Mouse (Mus musculus) cortical plate, adult 2 months (tissue): Measurements from ENCODE around the gene 1700003E16Rik. TPM values are rescaled to one million over a fixed set of nuclear protein-coding genes. Genes with fewer than 3 reads are reported as not detected.
A peak's percentile ranks its signal among the peaks of the same experiment; 100 is the strongest.

Source experiments
- H3K27ac ChIP-seq: fragments of 200-500 bp; 2 replicates; pipeline ENCODE4 v1.5.1; 2012; ENCODE audit warnings: low read length, control low read depth, inconsistent platforms; ENCODE audit not compliant: insufficient read depth
- H3K4me1 ChIP-seq: fragments of 200-500 bp; 2 replicates; pipeline ENCODE4 v1.6.1; 2011; ENCODE audit warnings: low read length; ENCODE audit not compliant: control insufficient read depth, insufficient read depth
- H3K4me3 ChIP-seq: fragments of 200-500 bp; 2 replicates; pipeline ENCODE4 v1.5.1; 2011; ENCODE audit warnings: mild to moderate bottlenecking, low read length, control low read depth; ENCODE audit not compliant: insufficient read depth
- CTCF ChIP-seq: fragments of 200-500 bp; IDR thresholded peaks from 2 replicates; pipeline ENCODE4 v1.5.1; 2011; ENCODE audit warnings: mild to moderate bottlenecking, control low read depth, low read length; ENCODE audit not compliant: insufficient read depth; ENCODE audit errors: extremely low read depth
- POLR2A ChIP-seq: fragments of 200-500 bp; IDR thresholded peaks from 2 replicates; pipeline ENCODE4 v1.6.1; 2011; ENCODE audit warnings: mild to moderate bottlenecking, low read length, control low read depth; ENCODE audit not compliant: insufficient read depth; ENCODE audit errors: extremely low read depth
- polyA plus RNA-seq: library from polyadenylated mRNA; depleted of rRNA; stranded (reverse); fragments of >200 nt; gene quantifications from 2 replicates; pipeline ENCODE4 v1.2.3, GENCODE M21; 2012

The 1700003E16Rik gene
- polyA plus RNA-seq, 1 experiment: 29.7 TPM

- no peak overlapping the region for H3K4me3 ChIP-seq
- H3K4me1 ChIP-seq: peaks cover 11% of the 10 kb centered on the region; the same call in 1 of the 2 replicates
- H3K27ac ChIP-seq: no peak overlapping the region
- TF ChIP-seq POLR2A (no peak), CTCF (no peak)
Observed at GRCm38 (mm10) chr6:83169872-83170271, 13.7 kb downstream of the 1700003E16Rik start.

- H3K4me3 ChIP-seq: peak overlapping the region; percentile 49
- TF ChIP-seq POLR2A: no peak
- TF ChIP-seq CTCF: no peak
Observed at GRCm38 (mm10) chr6:83171063-83171462, 14.9 kb downstream of the 1700003E16Rik start.

GRCm38 (mm10) chr6:83172240-83172920 is 16.2 kb downstream of the 1700003E16Rik start:
- Histone ChIP-seq H3K4me3 (peak overlapping the region; percentile 49), H3K4me1 (peaks cover 13% of the 10 kb centered on the region; the same call in 1 of the 2 replicates), H3K27ac (peak overlapping the region; percentile 69)
- TF ChIP-seq CTCF (no peak), POLR2A (peak; percentile 95)

More at GRCm38 (mm10) chr6:83171063-83171462, 14.9 kb downstream of the 1700003E16Rik start:
- Histone ChIP-seq H3K4me1 (peaks cover 11% of the 10 kb centered on the region; the same call in 1 of the 2 replicates), H3K27ac (no peak overlapping the region)

DNA sequence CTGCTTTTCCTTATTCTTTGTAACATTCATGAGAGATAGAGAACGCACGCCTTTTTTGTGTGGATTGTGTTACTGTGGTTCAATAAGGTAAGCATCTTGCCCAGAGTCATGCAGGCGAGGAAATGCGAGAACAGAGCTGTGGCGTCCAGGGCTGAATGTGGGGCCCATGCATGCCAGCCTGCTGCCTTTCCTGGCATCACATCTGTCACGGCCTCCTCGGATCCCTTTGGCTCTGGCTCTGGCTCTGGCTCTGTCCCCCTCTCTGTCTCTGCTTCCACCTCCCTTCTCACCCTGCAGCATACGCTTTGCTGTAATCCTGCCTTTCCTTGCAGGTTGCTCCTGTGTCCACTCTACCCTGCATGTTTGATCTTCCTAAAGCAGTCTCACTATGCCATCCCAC is 19.8 kb downstream of the 1700003E16Rik start:
- no peak overlapping the region for H3K4me3 ChIP-seq
- H3K27ac ChIP-seq: no peak overlapping the region
- H3K4me1 ChIP-seq: peaks cover 6% of the 10 kb centered on the region; the same call in 1 of the 2 replicates
- no peak for TF ChIP-seq CTCF
- no peak for TF ChIP-seq POLR2A

DNA sequence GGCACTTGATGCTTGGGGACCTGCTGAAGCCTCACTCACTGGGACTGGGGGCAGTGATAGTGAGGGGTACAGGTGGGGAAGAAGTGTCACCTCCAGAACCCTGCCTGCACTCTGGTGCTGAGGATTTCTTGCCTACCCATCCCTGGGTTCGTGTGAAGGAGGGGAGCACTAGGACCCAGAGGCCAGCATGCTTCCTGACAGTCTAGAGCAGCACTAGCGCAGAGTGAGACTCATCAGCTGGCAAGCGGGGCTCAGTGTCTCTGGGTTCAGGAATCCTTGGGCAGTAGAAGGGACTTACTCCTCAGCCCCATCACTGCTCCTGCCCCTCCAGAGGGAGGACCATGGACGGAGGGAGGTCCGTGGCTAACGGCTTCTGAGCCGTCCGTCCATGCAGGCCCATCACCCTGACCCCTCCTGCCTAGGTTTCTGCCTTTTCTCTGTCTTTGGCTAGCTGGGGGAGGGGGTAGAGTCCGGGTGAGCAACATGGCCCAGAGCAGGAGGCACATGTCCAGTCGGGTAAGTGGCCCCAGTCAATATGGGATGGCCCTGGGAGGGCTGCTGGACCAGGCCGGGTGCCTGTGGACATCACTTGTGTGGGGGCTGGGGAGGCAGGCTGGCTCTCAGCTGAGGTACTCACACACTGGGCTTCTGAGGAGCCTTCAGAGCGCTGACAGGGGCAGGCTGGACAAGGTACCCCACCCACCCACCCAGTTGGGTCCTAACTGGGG is 23.4 kb downstream of the 1700003E16Rik start:
- Histone ChIP-seq H3K4me3 (peak overlapping the region; percentile 92), H3K27ac (peak overlapping the region; percentile 53), H3K4me1 (peaks cover 4% of the 10 kb centered on the region; the same call in 1 of the 2 replicates)
- no peak for TF ChIP-seq CTCF
- TF ChIP-seq POLR2A: peak; percentile 87

- no peak overlapping the region for H3K27ac ChIP-seq
- H3K4me1 ChIP-seq: peaks cover 4% of the 10 kb centered on the region; the same call in 1 of the 2 replicates
- no peak for TF ChIP-seq CTCF
- TF ChIP-seq POLR2A: no peak
- H3K4me3 ChIP-seq: peak overlapping the region; percentile 92
Observed at GRCm38 (mm10) chr6:83180605-83181004, 24.4 kb downstream of the 1700003E16Rik start.

DNA sequence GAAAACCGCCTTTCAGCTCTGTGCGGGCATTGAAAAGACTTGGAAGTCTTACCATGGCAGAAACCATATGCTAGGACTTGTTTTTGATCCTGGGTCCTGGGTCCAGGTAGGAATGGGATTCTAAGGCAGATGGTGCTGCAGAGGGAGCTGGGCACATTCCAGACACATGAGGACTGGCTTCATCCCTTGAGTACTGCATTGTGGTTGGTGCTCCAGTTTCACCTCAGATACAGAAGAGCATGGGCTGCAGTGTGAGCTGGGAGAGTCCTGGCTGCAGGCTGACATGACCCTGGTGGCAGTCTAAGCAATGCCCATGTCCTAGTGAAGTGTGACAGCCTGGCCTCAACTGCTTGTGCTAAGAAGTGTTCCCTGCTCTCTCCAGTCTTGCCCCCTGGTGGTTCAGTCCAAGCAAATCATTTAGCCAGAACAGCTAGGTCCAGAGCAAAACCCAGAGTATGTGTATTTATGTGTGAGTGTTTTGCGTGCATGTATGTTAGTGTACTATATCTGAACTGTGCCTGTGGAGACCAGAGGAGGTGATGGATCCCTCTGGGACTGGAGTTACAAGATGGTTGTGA is 28.7 kb downstream of the 1700003E16Rik start:
- Histone ChIP-seq H3K4me3 (no peak overlapping the region), H3K27ac (no peak overlapping the region), H3K4me1 (peaks cover 5% of the 10 kb centered on the region)
- TF ChIP-seq CTCF (peak; percentile 39; the same call in 1 of the 2 replicates), POLR2A (no peak)

DNA sequence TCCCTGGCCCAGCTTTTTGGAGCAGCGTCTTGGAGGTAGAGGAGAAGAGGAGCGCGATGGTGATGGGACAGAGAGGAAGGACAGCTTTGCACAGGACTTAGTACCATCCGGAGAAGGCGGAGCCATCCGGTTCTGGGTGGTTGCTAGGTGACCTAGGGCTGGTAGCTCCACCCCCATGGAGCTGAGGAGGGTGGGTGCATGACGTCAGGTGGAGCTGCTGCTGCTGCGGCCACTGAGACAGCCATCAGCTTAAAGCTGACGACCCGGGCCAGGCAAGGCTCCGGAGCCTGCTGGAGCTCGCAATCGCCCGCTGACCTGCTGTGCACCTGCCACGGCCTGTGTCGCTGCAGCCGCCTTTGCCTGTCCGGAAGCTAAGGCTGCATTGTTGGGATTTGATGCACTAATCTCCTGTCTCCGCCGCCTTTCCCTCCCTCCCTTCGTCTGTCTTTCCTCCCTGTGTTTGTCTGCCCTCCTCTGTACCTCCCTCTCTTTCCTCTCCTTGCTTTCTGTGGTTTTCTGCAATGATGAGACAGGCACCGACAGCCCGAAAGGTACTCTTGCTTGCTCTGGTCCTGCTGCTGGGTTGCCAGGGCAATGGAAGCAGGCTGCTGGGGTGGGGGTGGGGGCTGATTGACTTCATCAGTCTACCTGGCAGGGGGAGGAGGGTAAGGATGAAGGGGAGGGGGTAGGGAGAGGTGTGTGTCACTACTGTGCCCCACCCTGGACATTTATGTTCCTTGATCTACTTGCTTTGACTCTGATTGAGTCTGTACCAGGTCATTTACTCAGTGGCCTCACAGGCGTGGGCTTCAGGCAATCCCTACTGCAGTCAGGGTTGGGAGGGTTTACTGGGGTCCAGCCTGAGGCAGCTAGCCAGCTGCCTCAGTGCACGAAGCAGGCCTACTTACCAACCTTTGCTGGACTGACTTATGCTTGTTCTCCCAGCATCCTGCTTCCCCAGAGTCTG is 30.0 kb downstream of the 1700003E16Rik start:
- Histone ChIP-seq H3K4me3 (peak overlapping the region; percentile 86), H3K4me1 (peaks cover 3% of the 10 kb centered on the region), H3K27ac (peak overlapping the region; percentile 79)
- TF ChIP-seq CTCF (no peak), POLR2A (peak; percentile 82)

- no peak overlapping the region for H3K27ac ChIP-seq
- TF ChIP-seq POLR2A (no peak), CTCF (no peak)
- peaks cover 3% of the 10 kb centered on the region for H3K4me1 ChIP-seq
- peak overlapping the region; percentile 86 for H3K4me3 ChIP-seq
Observed at GRCm38 (mm10) chr6:83186946-83187345, 30.7 kb downstream of the 1700003E16Rik start.
